In the genomic region with DNA sequence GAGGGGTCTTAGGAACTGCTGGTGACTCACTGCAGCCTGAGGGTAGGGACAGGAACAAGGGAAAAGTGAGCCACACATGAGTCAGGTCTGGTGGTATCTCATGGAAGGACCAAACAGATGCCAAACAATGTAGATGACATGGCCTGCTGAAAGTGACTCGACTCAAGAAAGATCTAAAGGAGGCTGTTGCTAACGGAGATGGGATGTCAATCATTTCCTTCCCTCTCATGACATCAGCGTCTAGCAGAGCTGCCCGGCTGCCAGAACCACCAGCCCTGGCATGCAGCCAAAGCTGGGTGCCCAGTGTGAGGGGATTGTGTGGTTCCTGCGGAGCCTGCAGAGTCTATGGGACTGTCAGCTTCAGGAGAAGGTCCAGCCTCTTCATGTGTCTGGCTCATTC, we compare ENCODE assay signal across 7 mouse cellular contexts.
A peak's percentile ranks its signal among the peaks of the same experiment; 100 is the strongest.
DNase-seq lines count a peak whose midpoint lies in the region; ATAC-seq and TF ChIP-seq lines count a peak whose summit lies in the region.

No protein-coding gene starts in this region.

- no peak overlapping the region for H3K9ac ChIP-seq in liver, postnatal 0 days (replicated peaks)

- TF ChIP-seq EP300 in liver, postnatal 0 days (IDR thresholded peaks at IDR 0.05; ENCODE audit: low read depth): no peak

- no peaks in the 10 kb centered on the region for H3K4me1 ChIP-seq in liver, postnatal 0 days (ENCODE audit: insufficient read depth)

- CTCF ChIA-PET in Patski (lab: Charles Lee): interaction anchor here (2.0 kb wide), 1 partner anchor 38 kb away, joined by 5 read pairs; no protein-coding TSS in a partner anchor

- DNase-seq in layer of hippocampus, postnatal 14 days (ENCODE audit: low spot score in 2 of 2): peak; percentile 22 to 24
- DNase-seq in layer of hippocampus, adult 11-12 months (ENCODE audit: low spot score): no peak
- peak; percentile 83 for DNase-seq in Patski (ENCODE audit: low read depth, low spot score)
- DNase-seq in fibroblast of lung, adult 2 months (ENCODE audit: low read depth): peak; percentile 79
- DNase-seq in lung, postnatal 4 days: peak; percentile 69 to 77
- DNase-seq in liver, postnatal 0 days: no peak
- DNase-seq in heart, postnatal 25 days (ENCODE audit: low spot score): no peak

- H3K27ac ChIP-seq in liver, postnatal 0 days (ENCODE audit: low read depth): no peak overlapping the region

- H3K4me2 ChIP-seq in liver, postnatal 0 days (ENCODE audit: low read depth, low read length): no peak overlapping the region

- no peak for TF ChIP-seq CTCF in Patski (IDR thresholded peaks at IDR 0.05)
- TF ChIP-seq CTCF in liver, postnatal 0 days (IDR thresholded peaks at IDR 0.05; ENCODE audit: low read depth): no peak

- no peaks in the 10 kb centered on the region for H3K9me3 ChIP-seq in liver, postnatal 0 days (ENCODE audit: low read length)

- intact Hi-C loops in heart, postnatal 25 days (cut with DNase I): no loop called here

- no peaks in the 10 kb centered on the region for H3K27me3 ChIP-seq in Patski
- peaks cover 6% of the 10 kb centered on the region for H3K27me3 ChIP-seq in liver, postnatal 0 days (ENCODE audit: insufficient read depth, low read length)

- 17% methylated on average over 5 of the region's 5 CpGs for WGBS in liver, postnatal 0 days (ENCODE audit: insufficient replicate concordance)

- no peaks in the 10 kb centered on the region for H3K36me3 ChIP-seq in liver, postnatal 0 days (replicated peaks; ENCODE audit: insufficient read depth, low read length)

- ATAC-seq in Patski: no peak
- no peak for ATAC-seq in liver, postnatal 0 days

- in situ Hi-C loops in Patski (cut with MboI; ENCODE audit: low pct_unique_long_range_greater_than_20kb): no loop called here

- POLR2A ChIA-PET in Patski (lab: Charles Lee): interaction anchor here (1.5 kb wide), 1 partner anchor 36 kb away, joined by 3 read pairs; no protein-coding TSS in a partner anchor

- H3K4me3 ChIP-seq in liver, postnatal 0 days (ENCODE audit: low read depth, low read length): no peak overlapping the region

Comparison
In these comparisons a context has a peak if more than half of its experiments do, and no peak if none do; other contexts are left out.
1. DNase-seq: peak in layer of hippocampus, postnatal 14 days (2 of 2), Patski (single experiment), fibroblast of lung, adult 2 months (single experiment) and lung, postnatal 4 days (2 of 2); none in layer of hippocampus, adult 11-12 months (single experiment), liver, postnatal 0 days (single experiment) and heart, postnatal 25 days (single experiment).